18 mouse cellular contexts compared by ENCODE assay signal in the genomic region with DNA sequence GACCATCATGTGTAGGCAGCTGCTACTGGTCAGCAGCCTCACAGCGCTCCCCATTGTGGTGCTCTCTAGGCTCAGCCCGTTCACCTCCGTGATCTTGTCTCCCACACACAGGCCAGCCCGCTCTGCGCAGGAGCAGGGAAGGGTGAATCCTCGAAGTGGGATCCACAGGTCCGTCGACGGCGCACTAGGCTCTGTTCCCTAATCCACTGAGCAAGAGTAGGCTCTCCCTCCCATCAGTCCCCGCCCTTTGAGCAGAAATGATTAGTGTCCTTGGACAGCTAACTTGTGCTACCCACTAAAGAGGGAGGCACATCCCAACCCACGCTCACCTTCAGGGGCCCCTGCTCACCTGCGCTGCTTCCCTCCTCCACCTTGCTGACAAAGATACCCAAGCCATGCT. TPM values are rescaled to one million over a fixed set of nuclear protein-coding genes. Genes with fewer than 3 reads are reported as not detected.
"Had no signal": no experiment of that assay in that cellular context is flagged by ENCODE, and none has a peak within 500 bp of the region (broad histone marks: within the 10 kb centered on the region; RNA-seq: fewer than 3 reads in every experiment).

No protein-coding gene starts in this region.

- H3K4me3 ChIP-seq: layer of hippocampus, adult 2 months; left cerebral cortex, adult 2 months; limb, embryonic 12.5 days; liver, embryonic 13.5 days; lung, embryonic 15.5 days; midbrain, embryonic 12.5 days; neural tube, embryonic 12.5 days; stomach, embryonic 15.5 days had no signal

- H3K36me3 ChIP-seq: limb, embryonic 12.5 days; liver, embryonic 13.5 days; lung, embryonic 15.5 days; midbrain, embryonic 12.5 days; neural tube, embryonic 12.5 days; stomach, embryonic 15.5 days had no signal

- H3K9me3 ChIP-seq: limb, embryonic 12.5 days; liver, embryonic 13.5 days; lung, embryonic 15.5 days; midbrain, embryonic 12.5 days; neural tube, embryonic 12.5 days; stomach, embryonic 15.5 days had no signal

- H3K4me2 ChIP-seq: limb, embryonic 12.5 days; liver, embryonic 13.5 days; lung, embryonic 15.5 days; midbrain, embryonic 12.5 days; neural tube, embryonic 12.5 days; stomach, embryonic 15.5 days had no signal

- ATAC-seq: liver, postnatal 0 days had no signal

- H3K9ac ChIP-seq: limb, embryonic 12.5 days; liver, embryonic 13.5 days; liver, postnatal 0 days; lung, embryonic 15.5 days; midbrain, embryonic 12.5 days; neural tube, embryonic 12.5 days; stomach, embryonic 15.5 days had no signal

- H3K4me1 ChIP-seq: limb, embryonic 12.5 days; liver, embryonic 13.5 days; lung, embryonic 15.5 days; stomach, embryonic 15.5 days had no signal

- DNase-seq: kidney, adult 8-10 months; kidney, postnatal 36 days; liver; liver, embryonic 13.5 days; liver, postnatal 0 days; lung, postnatal 14 days; right cerebral cortex, postnatal 14 days; thymus, postnatal 4 days had no signal

- H3K27ac ChIP-seq: kidney, postnatal 0 days; layer of hippocampus, adult 2 months; left cerebral cortex, adult 2 months; limb, embryonic 12.5 days; liver, embryonic 13.5 days; lung, embryonic 15.5 days; macrophage; midbrain, embryonic 12.5 days; neural tube, embryonic 12.5 days; stomach, embryonic 15.5 days had no signal

RNA-seq across cellular contexts. Expression of a gene that starts 5.3 kb away (rescaled TPM):
- total RNA-seq: megakaryocyte-erythroid progenitor cell, adult 5-6 weeks had no signal
- polyA plus RNA-seq: liver, embryonic 13.5 days; liver, postnatal 0 days; macrophage had no signal
